Mouse (Mus musculus): Measurements from ENCODE around the gene Olfr1254. TPM values are rescaled to one million over a fixed set of nuclear protein-coding genes. Genes with fewer than 3 reads are reported as not detected.

The Olfr1254 gene
- not detected in 2 replicates for polyA plus RNA-seq (2015; fragmentation: Nextera tagmentation; extraction: Ambion mirVana)

DNA sequence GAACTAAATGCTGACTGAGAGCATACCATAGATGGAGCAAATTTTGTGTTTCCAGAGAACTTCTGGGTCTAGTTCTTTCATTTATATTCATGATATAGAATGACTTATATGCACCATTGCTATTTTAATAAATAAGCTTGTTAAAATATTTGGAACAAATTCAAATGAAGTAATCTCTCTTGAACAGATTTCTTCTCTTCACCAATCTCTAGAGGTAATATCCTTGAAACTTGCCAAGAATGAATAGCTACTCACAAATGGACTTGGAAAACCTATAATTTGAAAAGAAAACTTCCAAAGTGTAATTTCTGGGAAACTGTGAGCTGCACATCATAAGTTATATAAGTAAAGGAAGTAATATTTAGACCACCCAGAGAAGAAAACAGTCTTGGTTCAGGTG is at the start of gene Olfr1254:
TSS of gene Olfr1254 (minus strand) at position 101 of the 400 bp plus-strand sequence.

GRCm38 (mm10) chr2:89841455-89841854 is 48.0 kb upstream of the Olfr1254 start, which contains the start of gene Olfr1256:
Gene Olfr1256 (minus strand): TSS chr2:89841555.

DNA sequence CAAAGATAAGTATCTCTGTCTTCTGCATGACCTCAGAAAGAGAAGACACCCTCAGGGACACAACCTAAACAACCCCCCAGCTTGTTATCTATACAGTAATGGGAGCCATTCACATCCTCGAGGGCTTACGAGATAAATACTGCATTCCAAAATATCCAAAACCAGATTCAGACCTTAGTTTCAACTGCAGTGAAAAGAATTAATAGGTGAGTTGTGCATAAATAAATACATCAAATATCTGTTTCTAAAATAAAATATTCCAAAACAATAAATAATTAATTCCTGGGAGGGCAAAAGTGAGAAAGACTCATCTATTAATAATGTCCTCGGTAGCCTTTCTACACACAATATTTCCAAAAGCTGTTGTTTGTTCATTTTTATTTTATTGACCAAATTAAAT is 18.3 kb upstream of the Olfr1254 start, which contains the start of gene Olfr1255:
TSS of gene Olfr1255 (plus strand) at position 301 of the 400 bp plus-strand sequence.

DNA sequence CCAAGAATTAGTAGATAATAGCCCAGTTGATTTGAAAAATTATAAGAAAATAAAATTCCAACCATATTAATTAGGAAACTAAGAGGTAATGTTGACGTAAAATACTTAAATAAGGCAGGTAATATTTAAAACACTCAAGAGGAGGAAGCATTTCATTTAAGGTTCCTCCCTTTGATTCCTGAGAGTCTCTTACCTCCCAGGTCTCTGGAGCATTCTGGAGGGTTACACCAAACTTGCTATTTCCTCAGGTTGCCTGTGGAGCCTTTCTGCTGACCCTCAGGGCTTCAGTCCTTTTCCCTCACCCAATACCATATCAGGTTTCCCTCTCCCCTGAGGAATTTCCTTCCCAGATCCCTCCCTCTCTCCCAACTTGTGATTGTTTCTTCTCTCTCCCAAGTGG is 36.4 kb downstream of the Olfr1254 start, which contains the start of gene Olfr1253:
TSS of gene Olfr1253 (minus strand) at position 101 of the 400 bp plus-strand sequence.

Other genes starting within 250 kb of the Olfr1254 start
- not detected in 2 replicates for gene Olfr1245, start 215.2 kb downstream of the Olfr1254 start, polyA plus RNA-seq (2015; fragmentation: Nextera tagmentation; extraction: Ambion mirVana)
- not detected in 2 replicates for gene Olfr1246, start 200.5 kb downstream of the Olfr1254 start, polyA plus RNA-seq (2015; fragmentation: Nextera tagmentation; extraction: Ambion mirVana)
- gene Olfr1247, start 179.5 kb downstream of the Olfr1254 start, polyA plus RNA-seq (2015; fragmentation: Nextera tagmentation; extraction: Ambion mirVana): not detected in 2 replicates
- gene Olfr1248, start 175.4 kb downstream of the Olfr1254 start, polyA plus RNA-seq (2015; fragmentation: Nextera tagmentation; extraction: Ambion mirVana): not detected in 2 replicates
- not detected in 2 replicates for gene Olfr1249, start 158.6 kb downstream of the Olfr1254 start, polyA plus RNA-seq (2015; fragmentation: Nextera tagmentation; extraction: Ambion mirVana)
- not detected in 2 replicates for gene Olfr1250, start 132.2 kb downstream of the Olfr1254 start, polyA plus RNA-seq (2015; fragmentation: Nextera tagmentation; extraction: Ambion mirVana)
- not detected in 2 replicates for gene Olfr1251, start 121.7 kb downstream of the Olfr1254 start, polyA plus RNA-seq (2015; fragmentation: Nextera tagmentation; extraction: Ambion mirVana)
- not detected in 2 replicates for gene Olfr1252, start 68.6 kb downstream of the Olfr1254 start, polyA plus RNA-seq (2015; fragmentation: Nextera tagmentation; extraction: Ambion mirVana)
- not detected in 2 replicates for gene Olfr1253, start 36.5 kb downstream of the Olfr1254 start, polyA plus RNA-seq (2015; fragmentation: Nextera tagmentation; extraction: Ambion mirVana)
- gene Olfr1255, start 18.4 kb upstream of the Olfr1254 start, polyA plus RNA-seq (2015; fragmentation: Nextera tagmentation; extraction: Ambion mirVana): not detected in 2 replicates
- not detected in 2 replicates for gene Olfr1256, start 47.9 kb upstream of the Olfr1254 start, polyA plus RNA-seq (2015; fragmentation: Nextera tagmentation; extraction: Ambion mirVana)
- gene Olfr48, start 54.6 kb upstream of the Olfr1254 start, polyA plus RNA-seq (2015; fragmentation: Nextera tagmentation; extraction: Ambion mirVana): not detected in 2 replicates
- gene Olfr1257, start 84.8 kb upstream of the Olfr1254 start, polyA plus RNA-seq (2015; fragmentation: Nextera tagmentation; extraction: Ambion mirVana): not detected in 2 replicates
- not detected in 2 replicates for gene Olfr1258, start 133.7 kb upstream of the Olfr1254 start, polyA plus RNA-seq (2015; fragmentation: Nextera tagmentation; extraction: Ambion mirVana)
- not detected in 2 replicates for gene Olfr1259, start 155.0 kb upstream of the Olfr1254 start, polyA plus RNA-seq (2015; fragmentation: Nextera tagmentation; extraction: Ambion mirVana)
- gene Olfr1260, start 180.7 kb upstream of the Olfr1254 start, polyA plus RNA-seq (2015; fragmentation: Nextera tagmentation; extraction: Ambion mirVana): 0.23 TPM in 1 of 2 replicates, not detected in the other
- gene Olfr1261, start 197.6 kb upstream of the Olfr1254 start, polyA plus RNA-seq (2015; fragmentation: Nextera tagmentation; extraction: Ambion mirVana): not detected in 2 replicates
- gene Olfr1262, start 206.5 kb upstream of the Olfr1254 start, polyA plus RNA-seq (2015; fragmentation: Nextera tagmentation; extraction: Ambion mirVana): not detected in 2 replicates
- not detected in 2 replicates for gene Olfr1263, start 218.5 kb upstream of the Olfr1254 start, polyA plus RNA-seq (2015; fragmentation: Nextera tagmentation; extraction: Ambion mirVana)
- gene Olfr1264, start 232.0 kb upstream of the Olfr1254 start, polyA plus RNA-seq (2015; fragmentation: Nextera tagmentation; extraction: Ambion mirVana): not detected in 2 replicates
- gene Olfr1265, start 241.7 kb upstream of the Olfr1254 start, polyA plus RNA-seq (2015; fragmentation: Nextera tagmentation; extraction: Ambion mirVana): not detected in 2 replicates

All from urinary bladder, postnatal 0 days (tissue).